Mouse (Mus musculus) testis, adult 2 months (tissue): ENCODE measurements around the gene Immp2l.

ENCODE experiments used
- CTCF ChIP-seq: fragments of 200-500 bp; IDR thresholded peaks from 2 replicates; pipeline ENCODE4 v1.5.1; 2012; ENCODE audit warnings: low read depth, mild to moderate bottlenecking, inconsistent platforms, low read length, moderate library complexity; ENCODE audit not compliant: control insufficient read depth, insufficient read depth, insufficient replicate concordance
- POLR2A ChIP-seq: fragments of 200-500 bp; IDR thresholded peaks from 2 replicates; pipeline ENCODE4 v1.6.1; 2012; ENCODE audit warnings: low read depth, mild to moderate bottlenecking, inconsistent platforms, low read length, moderate library complexity; ENCODE audit not compliant: control insufficient read depth

DNA sequence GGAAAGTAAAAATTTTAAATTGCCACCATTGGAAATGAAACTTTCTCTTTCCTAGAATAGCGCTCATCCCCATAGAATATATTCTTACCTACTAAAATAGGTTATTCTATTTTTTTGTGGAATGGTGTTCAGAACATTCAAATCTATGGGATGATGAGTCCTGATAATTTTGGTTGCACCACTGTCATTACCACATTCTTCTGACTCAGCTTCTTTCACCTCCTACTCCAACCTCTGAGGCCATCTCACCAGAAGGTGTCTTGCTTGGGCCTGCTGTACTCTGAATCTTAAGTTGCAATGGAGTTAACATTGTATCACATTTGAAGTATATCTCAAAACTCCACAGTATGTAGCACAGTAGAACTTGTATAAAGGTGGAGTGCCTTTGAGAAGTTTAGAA lies 224.4 kb downstream of the Immp2l start:
- TF ChIP-seq CTCF (no peak), POLR2A (no peak)
